Mouse (Mus musculus): ENCODE results near the gene Prkab2. TPM values are rescaled to one million over a fixed set of nuclear protein-coding genes. Genes with fewer than 3 reads are reported as not detected.

Prkab2 gene
- 26.6 and 26.8 TPM in 2 replicates for polyA plus RNA-seq (2012; rRNA removed)

DNA sequence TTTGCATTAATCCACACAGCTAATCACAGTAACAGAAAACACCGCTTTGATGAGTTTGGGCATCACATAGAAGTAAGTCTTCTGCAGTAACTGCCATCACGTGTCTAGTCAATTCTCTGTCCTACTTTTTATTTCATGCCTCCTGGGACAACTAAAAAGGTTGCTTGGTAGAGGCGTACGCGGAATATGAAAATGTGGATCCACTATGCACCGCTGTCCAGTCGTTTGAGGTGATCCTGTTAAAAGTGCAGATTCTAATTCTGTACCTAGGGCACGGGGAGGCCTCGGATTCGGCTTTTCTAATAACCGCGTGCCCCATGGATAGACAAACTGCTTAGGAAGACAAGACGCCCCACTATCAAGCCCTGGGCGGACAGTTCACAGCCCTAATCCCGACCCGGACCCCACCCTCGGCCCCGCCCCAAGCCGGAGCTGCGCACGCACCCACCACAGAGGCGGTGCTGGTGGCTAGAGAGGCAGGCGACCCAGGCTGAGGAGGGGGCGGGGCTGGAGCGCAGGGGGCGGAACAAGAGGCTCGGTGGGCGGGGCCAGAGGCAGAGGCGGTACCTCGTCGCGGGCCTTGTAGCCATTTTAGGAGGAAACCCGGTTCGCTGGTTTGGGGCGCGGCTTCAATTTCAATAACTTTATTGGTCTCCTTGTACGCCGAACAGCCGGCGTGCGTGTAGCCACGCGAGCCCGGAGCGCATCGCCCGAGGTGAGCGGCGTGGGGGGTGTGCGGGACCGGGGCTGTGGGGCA, at the start of gene Prkab2:
Gene Prkab2 (plus strand): TSS at position 539 of the 757 bp plus-strand sequence.
- TF ChIP-seq CTCF (IDR thresholded peaks at IDR 0.05; ENCODE audit: borderline replicate concordance, insufficient read depth, low read depth, low read length): no peak
- peak; percentile 85 for TF ChIP-seq POLR2A (IDR thresholded peaks at IDR 0.05; ENCODE audit: borderline replicate concordance, insufficient read depth, low read length)
- H3K4me3 ChIP-seq (replicated peaks; ENCODE audit: insufficient read depth, low read depth, low read length): peak within 1 kb of the TSS; percentile 98
- under 1% methylated on average over 51 of the region's 51 CpGs for WGBS
- H3K27me3 ChIP-seq (ENCODE audit: control insufficient read depth, insufficient read depth, low read length): no peaks in the 10 kb centered on the region
- H3K4me1 ChIP-seq (ENCODE audit: control insufficient read depth, insufficient read depth, low read length): no peaks in the 10 kb centered on the region; the same call in 1 of the 2 replicates
- peak; percentile 98 for DNase-seq
- H3K27ac ChIP-seq (ENCODE audit: insufficient read depth, low read length): peak within 1 kb of the TSS; percentile 80

GRCm38 (mm10) chr3:97609201-97609844, 48.7 kb upstream of the Prkab2 start:
- TF ChIP-seq POLR2A (IDR thresholded peaks at IDR 0.05; ENCODE audit: borderline replicate concordance, insufficient read depth, low read length) (no peak), CTCF (IDR thresholded peaks at IDR 0.05; ENCODE audit: borderline replicate concordance, insufficient read depth, low read depth, low read length) (no peak)
- Histone ChIP-seq H3K27ac (ENCODE audit: insufficient read depth, low read length) (no peak overlapping the region), H3K4me3 (replicated peaks; ENCODE audit: insufficient read depth, low read depth, low read length) (peak overlapping the region; percentile 67), H3K4me1 (ENCODE audit: control insufficient read depth, insufficient read depth, low read length) (no peaks in the 10 kb centered on the region), H3K27me3 (ENCODE audit: control insufficient read depth, insufficient read depth, low read length) (no peaks in the 10 kb centered on the region; the same call in 1 of the 2 replicates)
- 3% methylated on average over 20 of the region's 20 CpGs for WGBS
- peak; percentile 37 to 38 for DNase-seq

DNA sequence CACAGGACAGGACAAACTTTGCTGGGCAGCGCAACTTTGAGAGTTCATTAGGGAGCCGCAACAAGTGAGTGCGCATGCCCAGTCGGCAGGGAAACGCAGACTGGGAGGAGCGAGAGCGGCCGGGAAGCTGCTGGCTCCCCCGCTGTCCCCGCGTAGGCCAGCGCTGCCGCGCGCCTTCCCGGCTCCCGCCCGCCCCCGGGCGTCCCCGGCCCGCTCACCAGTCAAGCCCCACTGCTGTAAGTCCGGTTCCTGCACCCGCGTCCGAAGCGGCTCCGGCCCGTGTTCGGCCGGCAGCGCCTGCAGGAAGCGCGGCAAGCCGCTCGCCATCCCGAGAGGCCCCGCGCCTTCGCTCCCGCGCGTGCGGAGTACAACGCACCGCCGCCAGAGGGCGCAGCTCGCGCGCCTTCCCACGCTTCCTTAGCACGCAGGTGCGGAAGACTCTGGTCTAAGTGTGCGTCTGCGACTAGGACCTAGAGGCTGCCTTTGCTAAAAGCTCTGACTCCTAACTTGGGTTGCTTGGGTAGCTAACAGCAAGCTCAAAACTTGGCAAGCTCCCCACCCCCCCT, 48.1 kb upstream of the Prkab2 start, which contains the start of gene Chd1l:
Gene Chd1l (minus strand): TSS at position 359 of the 566 bp plus-strand sequence.
- WGBS: under 1% methylated on average over 56 of the region's 56 CpGs

DNA sequence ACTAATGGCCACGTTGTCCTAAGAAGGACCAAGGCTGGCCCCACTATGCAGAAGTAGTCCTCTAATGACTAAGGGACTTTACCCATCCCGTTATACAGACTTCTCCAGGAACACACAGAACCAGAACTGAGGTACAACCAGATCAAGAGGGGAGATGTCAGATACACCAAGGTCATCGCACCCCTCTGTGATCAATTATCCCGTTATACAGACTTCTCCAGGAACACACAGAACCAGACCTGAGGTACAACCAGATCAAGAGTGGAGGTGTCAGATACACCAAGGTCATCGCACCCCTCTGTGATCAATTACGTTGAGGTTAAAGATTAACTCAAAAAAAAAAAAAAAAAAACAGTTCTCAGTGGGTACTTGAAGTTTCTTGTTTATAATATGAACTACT, 47.0 kb upstream of the Prkab2 start:
- DNase-seq: no peak
- TF ChIP-seq CTCF (IDR thresholded peaks at IDR 0.05; ENCODE audit: borderline replicate concordance, insufficient read depth, low read depth, low read length) (no peak), POLR2A (IDR thresholded peaks at IDR 0.05; ENCODE audit: borderline replicate concordance, insufficient read depth, low read length) (no peak)
- no peak overlapping the region for H3K4me3 ChIP-seq (replicated peaks; ENCODE audit: insufficient read depth, low read depth, low read length)
- H3K27me3 ChIP-seq (ENCODE audit: control insufficient read depth, insufficient read depth, low read length): no peaks in the 10 kb centered on the region; the same call in 1 of the 2 replicates
- no peak overlapping the region for H3K27ac ChIP-seq (ENCODE audit: insufficient read depth, low read length)
- 91% methylated on average over 6 of the region's 6 CpGs for WGBS
- H3K4me1 ChIP-seq (ENCODE audit: control insufficient read depth, insufficient read depth, low read length): no peaks in the 10 kb centered on the region

More for the DNA sequence above, 48.1 kb upstream of the Prkab2 start, which contains the start of gene Chd1l:
- Histone ChIP-seq H3K27ac (ENCODE audit: insufficient read depth, low read length) (0 out of 2 replicates have a peak within 1 kb of the TSS, but pooled peaks have one; percentile 51), H3K4me3 (replicated peaks; ENCODE audit: insufficient read depth, low read depth, low read length) (peak within 1 kb of the TSS; percentile 67), H3K4me1 (ENCODE audit: control insufficient read depth, insufficient read depth, low read length) (no peaks in the 10 kb centered on the region), H3K27me3 (ENCODE audit: control insufficient read depth, insufficient read depth, low read length) (no peaks in the 10 kb centered on the region; the same call in 1 of the 2 replicates)
- peak; percentile 88 for TF ChIP-seq CTCF (IDR thresholded peaks at IDR 0.05; ENCODE audit: borderline replicate concordance, insufficient read depth, low read depth, low read length)
- TF ChIP-seq POLR2A (IDR thresholded peaks at IDR 0.05; ENCODE audit: borderline replicate concordance, insufficient read depth, low read length): peak; percentile 61; the same call in 1 of the 2 replicates
- peak; percentile 89 to 95 for DNase-seq

- 35% methylated on average over 1 of the region's 1 CpGs for WGBS
- H3K27ac ChIP-seq (ENCODE audit: insufficient read depth, low read length): no peak overlapping the region
- no peak for DNase-seq
Observed at GRCm38 (mm10) chr3:97615154-97615553, 42.8 kb upstream of the Prkab2 start.

DNA sequence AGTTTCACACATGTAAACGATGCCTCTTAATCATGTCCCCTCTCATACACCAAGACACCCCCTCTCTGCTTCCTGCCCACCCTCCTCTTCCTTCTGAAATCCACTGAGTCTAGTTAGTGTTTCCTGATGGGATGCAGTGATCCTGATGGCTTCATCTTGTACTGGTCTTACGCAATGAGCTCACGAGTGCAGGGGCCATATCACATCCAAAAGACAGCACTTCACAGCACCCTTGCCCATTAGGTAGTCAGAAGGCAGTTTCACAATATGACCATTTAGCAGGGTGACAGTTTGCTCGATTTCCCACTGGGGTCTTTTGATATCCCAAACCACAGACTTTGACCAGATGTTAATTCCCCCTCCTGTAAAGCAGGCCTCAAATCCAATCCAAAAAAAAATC, 42.1 kb upstream of the Prkab2 start:
- Histone ChIP-seq H3K27ac (ENCODE audit: insufficient read depth, low read length) (no peak overlapping the region), H3K4me1 (ENCODE audit: control insufficient read depth, insufficient read depth, low read length) (no peaks in the 10 kb centered on the region), H3K4me3 (replicated peaks; ENCODE audit: insufficient read depth, low read depth, low read length) (no peak overlapping the region), H3K27me3 (ENCODE audit: control insufficient read depth, insufficient read depth, low read length) (no peaks in the 10 kb centered on the region; the same call in 1 of the 2 replicates)
- 83% methylated on average over 4 of the region's 4 CpGs for WGBS
- no peak for TF ChIP-seq CTCF (IDR thresholded peaks at IDR 0.05; ENCODE audit: borderline replicate concordance, insufficient read depth, low read depth, low read length)
- no peak for TF ChIP-seq POLR2A (IDR thresholded peaks at IDR 0.05; ENCODE audit: borderline replicate concordance, insufficient read depth, low read length)
- DNase-seq: no peak

More at GRCm38 (mm10) chr3:97615154-97615553, 42.8 kb upstream of the Prkab2 start:
- H3K4me3 ChIP-seq (replicated peaks; ENCODE audit: insufficient read depth, low read depth, low read length): no peak overlapping the region
- no peaks in the 10 kb centered on the region; the same call in 1 of the 2 replicates for H3K27me3 ChIP-seq (ENCODE audit: control insufficient read depth, insufficient read depth, low read length)
- no peaks in the 10 kb centered on the region for H3K4me1 ChIP-seq (ENCODE audit: control insufficient read depth, insufficient read depth, low read length)
- TF ChIP-seq CTCF (IDR thresholded peaks at IDR 0.05; ENCODE audit: borderline replicate concordance, insufficient read depth, low read depth, low read length) (no peak), POLR2A (IDR thresholded peaks at IDR 0.05; ENCODE audit: borderline replicate concordance, insufficient read depth, low read length) (no peak)

DNA sequence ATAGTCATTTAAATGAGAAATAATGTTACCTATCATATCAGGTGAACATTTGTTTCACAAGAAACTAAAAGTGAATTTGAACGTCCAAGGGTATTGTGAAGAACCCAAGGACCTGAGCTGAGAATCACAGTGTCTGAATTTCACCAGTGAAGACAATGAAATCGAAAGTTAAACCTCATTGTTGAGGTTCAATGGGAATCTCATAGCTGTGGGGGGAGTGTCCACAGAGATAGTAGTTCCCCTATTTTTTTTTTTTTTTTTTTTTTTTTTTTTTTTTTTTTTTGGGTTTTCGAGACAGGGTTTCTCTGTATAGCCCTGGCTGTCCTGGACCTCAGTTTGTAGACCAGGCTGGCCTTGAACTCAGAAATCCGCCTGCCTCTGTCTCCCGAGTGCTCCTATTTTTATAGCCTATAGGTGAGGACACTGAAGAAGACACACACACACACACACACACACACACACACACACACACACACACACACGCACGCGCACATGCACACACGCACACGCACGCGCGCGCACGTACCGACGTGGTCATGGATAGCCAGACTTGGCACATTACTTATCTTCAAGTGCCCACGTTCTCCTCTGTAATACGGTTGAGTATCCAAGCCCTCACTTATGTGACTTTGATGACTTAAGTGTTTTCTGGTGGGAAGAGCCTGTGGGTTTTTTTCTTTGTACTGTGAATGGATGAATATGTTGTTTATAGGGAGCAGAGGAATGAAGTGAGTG, 40.7 kb upstream of the Prkab2 start:
- no peak overlapping the region for H3K27ac ChIP-seq (ENCODE audit: insufficient read depth, low read length)
- H3K4me3 ChIP-seq (replicated peaks; ENCODE audit: insufficient read depth, low read depth, low read length): no peak overlapping the region
- TF ChIP-seq POLR2A (IDR thresholded peaks at IDR 0.05; ENCODE audit: borderline replicate concordance, insufficient read depth, low read length): no peak
- no peak for TF ChIP-seq CTCF (IDR thresholded peaks at IDR 0.05; ENCODE audit: borderline replicate concordance, insufficient read depth, low read depth, low read length)
- H3K4me1 ChIP-seq (ENCODE audit: control insufficient read depth, insufficient read depth, low read length): no peaks in the 10 kb centered on the region
- DNase-seq: no peak
- H3K27me3 ChIP-seq (ENCODE audit: control insufficient read depth, insufficient read depth, low read length): no peaks in the 10 kb centered on the region
- WGBS: 97% methylated on average over 18 of the region's 19 CpGs
